Mouse (Mus musculus) neural tube, embryonic 14.5 days (tissue): Measurements from ENCODE around the gene Shisa9. TPM values are rescaled to one million over a fixed set of nuclear protein-coding genes. Genes with fewer than 3 reads are reported as not detected.

ENCODE experiments used
- ATAC-seq: fragments of 200-750 bp; cut with Nextera tagmentation; 2 replicates; pipeline ENCODE4 v1.8.0; 2017; ENCODE audit warnings: low read depth, mild to moderate bottlenecking, moderate TSS enrichment, moderate library complexity
- H3K27ac ChIP-seq: fragments of 300-500 bp; sonication (generic); 2 replicates; pipeline ENCODE4 v1.5.1; 2014; ENCODE audit warnings: low read depth, mild to moderate bottlenecking, control low read depth, low read length, moderate library complexity, mixed read lengths
- H3K27me3 ChIP-seq: fragments of 300-500 bp; sonication (generic); 2 replicates; pipeline ENCODE4 v1.6.1; 2014; ENCODE audit warnings: low read length; ENCODE audit not compliant: control insufficient read depth, insufficient read depth
- H3K36me3 ChIP-seq: fragments of 300-500 bp; sonication (generic); 2 replicates; pipeline ENCODE4 v1.6.1; 2014; ENCODE audit warnings: low read length, mixed read lengths; ENCODE audit not compliant: control insufficient read depth, insufficient read depth
- H3K4me1 ChIP-seq: fragments of 300-500 bp; sonication (generic); 2 replicates; pipeline ENCODE4 v1.6.1; 2014; ENCODE audit warnings: low read length; ENCODE audit not compliant: control insufficient read depth, insufficient read depth
- H3K4me2 ChIP-seq: fragments of 300-500 bp; sonication (generic); 2 replicates; pipeline ENCODE4 v1.6.1; 2014; ENCODE audit warnings: mild to moderate bottlenecking, low read depth, low read length, control low read depth
- H3K4me3 ChIP-seq: fragments of 300-500 bp; sonication (generic); 2 replicates; pipeline ENCODE4 v1.5.1; 2014; ENCODE audit warnings: low read depth, low read length, control low read depth, mixed read lengths
- H3K9ac ChIP-seq: fragments of 300-500 bp; sonication (generic); replicated peaks from 2 replicates; pipeline ENCODE4 v1.6.1; 2014; ENCODE audit warnings: low read depth, mild to moderate bottlenecking, control low read depth, low read length, mixed read lengths
- H3K9me3 ChIP-seq: fragments of 300-500 bp; sonication (generic); 2 replicates; pipeline ENCODE4 v1.6.1; 2016; ENCODE audit warnings: low read length; ENCODE audit not compliant: control insufficient read depth
- WGBS: fragments of 180-500 bp; shearing (Covaris S2); extraction: QIAGEN DNeasy Blood & Tissue Kit; methylation state at CpG from one replicate; pipeline ENCODE4 v1.1.7; 2014; 5-methylcytosine and 5-hydroxymethylcytosine counted together
- polyA plus RNA-seq: library from polyadenylated mRNA; unstranded; fragments of >200 nt; fragmentation: Nextera tagmentation; extraction: Ambion mirVana; gene quantifications from 2 replicates; pipeline ENCODE4 v1.2.1, GENCODE M21; 2014

Gene Shisa9
- polyA plus RNA-seq, 1 experiment from 2014 or later, result 13.8 TPM

DNA sequence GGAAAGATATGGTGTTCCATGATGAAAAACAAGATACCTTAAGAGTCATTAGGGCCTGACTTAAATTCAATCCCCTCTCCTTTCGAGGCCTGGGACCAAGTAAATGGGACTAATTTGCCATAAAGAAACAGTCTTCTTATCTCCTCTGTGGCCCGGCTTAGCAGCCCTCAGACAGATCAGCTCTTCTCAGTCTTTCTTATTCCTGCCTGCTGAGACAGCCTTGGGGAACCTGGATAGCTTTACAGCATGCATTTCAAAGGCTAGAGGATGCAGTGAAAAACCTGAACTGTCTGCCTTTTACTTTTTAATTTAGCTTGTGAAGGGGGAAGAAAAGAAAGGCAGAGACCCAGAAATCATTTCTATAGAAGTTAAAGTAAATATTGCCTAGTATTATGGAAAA lies 275.4 kb downstream of the Shisa9 start:
- Histone ChIP-seq H3K36me3 (no peaks in the 10 kb centered on the region), H3K27me3 (no peaks in the 10 kb centered on the region), H3K27ac (no peak overlapping the region), H3K4me3 (no peak overlapping the region), H3K4me2 (no peak overlapping the region), H3K4me1 (no peaks in the 10 kb centered on the region), H3K9ac (no peak overlapping the region), H3K9me3 (no peaks in the 10 kb centered on the region)
- ATAC-seq, result no peak
- WGBS, result 6% methylated on average over 2 of the region's 2 CpGs

DNA sequence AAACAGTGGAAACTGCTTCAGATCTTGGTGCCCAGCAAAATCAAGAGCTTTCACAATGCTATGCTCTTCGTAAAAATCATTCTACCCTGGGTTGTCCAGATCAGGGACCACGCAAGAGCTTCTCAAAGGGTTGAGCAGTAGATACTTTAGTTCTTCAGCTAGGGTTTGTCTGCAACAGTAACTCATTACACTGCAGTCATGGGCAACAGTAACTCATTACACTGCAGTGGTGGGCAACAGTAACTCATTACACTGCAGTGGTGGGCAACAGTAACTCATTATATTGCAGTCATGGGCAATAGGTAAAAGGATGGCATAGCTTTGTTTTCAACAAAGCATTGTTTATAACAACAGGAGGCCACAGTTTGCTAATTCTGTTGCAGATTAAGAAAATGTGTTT lies 281.9 kb downstream of the Shisa9 start:
- 92% methylated on average over 2 of the region's 2 CpGs for WGBS
- no peak for ATAC-seq
- Histone ChIP-seq H3K9ac (no peak overlapping the region), H3K4me1 (no peaks in the 10 kb centered on the region), H3K27me3 (no peaks in the 10 kb centered on the region), H3K4me2 (no peak overlapping the region), H3K4me3 (no peak overlapping the region), H3K36me3 (no peaks in the 10 kb centered on the region), H3K9me3 (no peaks in the 10 kb centered on the region), H3K27ac (no peak overlapping the region)

DNA sequence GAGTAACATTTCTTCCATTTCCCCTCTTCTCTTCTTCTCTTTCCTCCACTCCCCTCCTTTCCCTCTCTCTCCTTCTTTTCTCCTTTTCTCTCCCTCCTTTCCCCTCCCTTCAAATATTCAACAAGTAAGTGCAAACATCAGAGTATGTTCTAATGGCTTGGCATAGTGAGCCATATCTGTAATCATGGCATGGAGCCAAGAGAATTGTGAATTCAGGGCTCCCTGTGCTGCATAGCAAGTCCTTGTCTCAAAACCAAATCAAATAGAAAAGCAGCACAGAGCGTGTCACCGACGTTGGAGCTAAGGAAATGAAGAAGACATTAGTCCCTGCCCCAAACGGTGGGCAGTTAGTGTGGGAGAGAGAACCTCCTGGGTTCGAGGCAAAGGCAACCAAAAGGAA lies 316.6 kb downstream of the Shisa9 start:
- Histone ChIP-seq H3K4me3 (no peak overlapping the region), H3K4me1 (no peaks in the 10 kb centered on the region), H3K9me3 (no peaks in the 10 kb centered on the region), H3K27ac (no peak overlapping the region), H3K9ac (no peak overlapping the region), H3K27me3 (no peaks in the 10 kb centered on the region), H3K4me2 (no peak overlapping the region), H3K36me3 (no peaks in the 10 kb centered on the region)
- 71% methylated on average over 5 of the region's 5 CpGs for WGBS
- ATAC-seq, result no peak

DNA sequence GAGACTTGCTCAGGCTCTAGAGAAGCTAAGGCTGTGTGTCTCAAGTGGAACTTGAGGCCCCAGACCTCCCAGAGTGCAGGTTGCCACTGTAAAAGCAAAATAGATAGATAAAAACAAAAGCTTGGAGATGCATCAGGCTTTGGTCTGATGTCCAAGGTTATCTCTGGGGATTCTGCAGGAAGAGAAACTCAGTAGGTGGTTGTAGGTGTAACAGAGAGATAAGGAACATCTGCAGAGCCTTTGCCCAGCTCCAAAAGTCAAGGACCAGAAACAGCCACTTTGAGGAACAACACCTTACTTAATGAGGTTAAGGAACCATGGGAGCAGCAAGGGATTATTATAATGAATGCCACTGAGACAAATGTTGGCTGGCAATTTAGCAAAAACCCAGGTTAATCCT lies 319.5 kb downstream of the Shisa9 start:
- H3K4me2 ChIP-seq, result no peak overlapping the region
- no peak for ATAC-seq
- no peak overlapping the region for H3K4me3 ChIP-seq
- no peaks in the 10 kb centered on the region for H3K27me3 ChIP-seq
- no peaks in the 10 kb centered on the region for H3K36me3 ChIP-seq
- no peak overlapping the region for H3K27ac ChIP-seq
- H3K9me3 ChIP-seq, result no peaks in the 10 kb centered on the region
- no peaks in the 10 kb centered on the region for H3K4me1 ChIP-seq
- no peak overlapping the region for H3K9ac ChIP-seq

DNA sequence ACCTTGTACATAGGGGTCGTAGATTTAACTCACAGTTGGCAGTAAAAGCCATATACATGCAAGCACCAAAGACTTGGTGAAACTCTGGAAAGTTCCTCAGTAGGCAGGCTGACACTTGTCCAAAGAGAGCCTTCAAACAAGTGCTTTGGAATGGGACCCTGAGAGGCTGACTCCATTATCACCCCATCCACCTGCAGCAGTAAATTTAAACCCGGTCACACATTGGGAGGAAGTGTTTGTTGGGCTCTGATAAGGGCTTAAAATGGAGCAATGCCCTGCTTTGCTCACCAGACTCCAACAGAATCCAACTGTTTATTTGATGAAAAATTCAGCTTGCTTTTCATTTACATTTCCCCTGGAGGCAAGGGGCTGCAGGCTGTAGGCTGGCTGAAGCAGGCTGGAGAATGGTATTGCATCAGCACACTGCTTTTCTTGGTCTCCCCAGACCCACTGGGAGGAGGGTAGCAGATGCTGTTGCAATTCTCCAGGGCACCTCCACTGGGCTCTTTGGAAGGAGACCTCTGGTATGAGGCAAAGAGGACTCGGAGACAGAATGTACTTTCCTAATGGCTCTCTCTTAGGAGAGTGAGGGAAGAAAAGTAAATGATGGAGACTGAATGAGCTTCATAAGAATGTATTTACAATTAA lies 323.5 kb downstream of the Shisa9 start:
- no peaks in the 10 kb centered on the region for H3K27me3 ChIP-seq

DNA sequence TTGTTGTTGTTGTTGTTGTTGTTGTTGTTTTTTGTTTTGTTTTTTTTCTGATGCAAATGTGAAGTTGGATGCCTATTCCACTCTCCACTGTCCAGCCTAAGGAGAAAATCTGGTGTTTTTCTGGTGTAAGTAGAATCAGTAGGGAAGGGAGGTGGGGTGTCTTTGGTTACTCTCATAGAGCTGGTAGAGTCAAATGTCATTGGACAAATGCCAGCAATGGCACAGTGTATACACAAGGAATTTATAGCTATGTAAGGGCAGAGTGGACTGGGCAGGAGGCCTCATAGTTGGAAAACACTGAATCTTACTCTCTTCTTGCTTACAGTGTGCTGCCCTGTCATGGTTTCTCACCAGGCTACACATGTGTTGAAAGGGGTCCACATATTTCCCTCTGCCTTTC lies 325.9 kb downstream of the Shisa9 start:
- Histone ChIP-seq H3K4me3 (no peak overlapping the region), H3K4me2 (no peak overlapping the region), H3K27ac (no peak overlapping the region), H3K4me1 (no peaks in the 10 kb centered on the region), H3K9me3 (no peaks in the 10 kb centered on the region), H3K27me3 (no peaks in the 10 kb centered on the region), H3K9ac (no peak overlapping the region), H3K36me3 (no peaks in the 10 kb centered on the region)
- no peak for ATAC-seq

More for the DNA sequence above, 323.5 kb downstream of the Shisa9 start:
- no peak overlapping the region for H3K4me2 ChIP-seq
- no peaks in the 10 kb centered on the region for H3K4me1 ChIP-seq
- H3K27ac ChIP-seq, result no peak overlapping the region
- H3K36me3 ChIP-seq, result no peaks in the 10 kb centered on the region
- no peak for ATAC-seq
- WGBS, result 77% methylated on average over 3 of the region's 3 CpGs
- H3K9ac ChIP-seq, result no peak overlapping the region
- H3K9me3 ChIP-seq, result no peaks in the 10 kb centered on the region
- no peak overlapping the region for H3K4me3 ChIP-seq

DNA sequence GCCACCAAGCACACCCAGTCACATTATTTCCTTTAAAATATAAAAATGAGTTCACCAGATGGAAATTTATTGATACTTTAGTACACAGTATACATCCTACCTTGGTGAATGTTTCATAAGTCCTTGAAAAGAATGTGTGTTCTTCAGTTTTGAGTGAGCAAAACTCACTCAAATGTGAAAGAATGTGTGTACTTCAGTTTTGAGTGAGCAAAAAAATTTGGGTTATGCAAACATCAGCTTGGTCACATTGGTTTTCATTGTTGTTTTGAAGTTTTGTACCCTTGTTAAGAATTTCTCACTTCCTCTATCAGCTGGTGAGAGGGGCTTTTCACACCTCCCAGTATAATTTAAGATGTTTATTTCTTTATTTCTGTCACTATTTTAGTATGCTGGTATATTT lies 331.7 kb downstream of the Shisa9 start:
- Histone ChIP-seq H3K9me3 (no peaks in the 10 kb centered on the region), H3K36me3 (no peaks in the 10 kb centered on the region), H3K27ac (no peak overlapping the region), H3K27me3 (no peaks in the 10 kb centered on the region), H3K4me3 (no peak overlapping the region), H3K9ac (no peak overlapping the region), H3K4me2 (no peak overlapping the region), H3K4me1 (no peaks in the 10 kb centered on the region)
- no peak for ATAC-seq

Other genes with a start within 250 kb of the Shisa9 start
- gene Cpped1, start 74.7 kb upstream of the Shisa9 start, polyA plus RNA-seq, result 18.9 and 22.6 TPM in 2 replicates